Comparison of ENCODE assay signal across 21 mouse cellular contexts in genomic region chr3:144510724-144511123, GRCm38 (mm10).
"Had no signal": no experiment of that assay in that cellular context is flagged by ENCODE, and none has a peak within 500 bp of the region (broad histone marks: within the 10 kb centered on the region; RNA-seq: fewer than 3 reads in every experiment).

No protein-coding gene starts in this region.

- ATAC-seq: midbrain, embryonic 16.5 days had no signal

- H3K4me3 ChIP-seq: midbrain, embryonic 10.5 days; midbrain, embryonic 12.5 days; myocyte; neural tube, embryonic 13.5 days had no signal

- H3K36me3 ChIP-seq: midbrain, embryonic 10.5 days; midbrain, embryonic 12.5 days; neural tube, embryonic 13.5 days had no signal

- H3K9ac ChIP-seq: liver, embryonic 14.5 days; lung, embryonic 14.5 days; midbrain, embryonic 12.5 days; neural tube, embryonic 13.5 days had no signal

- DNase-seq: lung, adult 18-20 months; lung, embryonic 14.5 days; lung, postnatal 10 days; lung, postnatal 36 days; midbrain, embryonic 14.5 days; retina, postnatal 1 day; right cerebral cortex, adult 18-20 months; right cerebral cortex, postnatal 25 days; right cerebral cortex, postnatal 4 days; spleen, adult 18-20 months; thymus, adult 18-20 months; thymus, postnatal 14 days; thymus, postnatal 36 days had no signal

- H3K4me2 ChIP-seq: lung, embryonic 14.5 days; midbrain, embryonic 12.5 days; neural tube, embryonic 13.5 days had no signal

- H3K9me3 ChIP-seq: megakaryocyte, embryonic 14.5 days; midbrain, embryonic 10.5 days; midbrain, embryonic 12.5 days; neural tube, embryonic 13.5 days had no signal

- H3K27ac ChIP-seq: liver, embryonic 14.5 days; macrophage; midbrain, embryonic 10.5 days; midbrain, embryonic 12.5 days; neural tube, embryonic 13.5 days had no signal

- H3K27me3 ChIP-seq: megakaryocyte, embryonic 14.5 days; midbrain, embryonic 12.5 days; neural tube, embryonic 13.5 days had no signal
